ENCODE assay signal across 8 mouse cellular contexts in genomic region chr9:37255889-37256225, GRCm38 (mm10). TPM values are rescaled to one million over a fixed set of nuclear protein-coding genes. Genes with fewer than 3 reads are reported as not detected.
A peak's percentile ranks its signal among the peaks of the same experiment; 100 is the strongest.
DNase-seq lines count a peak whose midpoint lies in the region; ATAC-seq and TF ChIP-seq lines count a peak whose summit lies in the region.

No protein-coding gene starts in this region.

- H3K9me3 ChIP-seq in ES-E14 (ENCODE audit: control insufficient read depth, insufficient read depth, low read depth, low read length), result no peaks in the 10 kb centered on the region
- H3K9me3 ChIP-seq in forebrain, embryonic 15.5 days, result no peaks in the 10 kb centered on the region

- H3K4me2 ChIP-seq in forebrain, embryonic 15.5 days (replicated peaks), result peak overlapping the region; percentile 60

- H3K9ac ChIP-seq in ES-E14 (ENCODE audit: insufficient read depth, low read depth, low read length, poor library complexity, severe bottlenecking), result peak overlapping the region; percentile 28; the same call in 1 of the 2 replicates
- 0 out of 2 replicates have a peak overlapping the region, but pooled peaks have one; percentile 44 for H3K9ac ChIP-seq in forebrain, embryonic 15.5 days (replicated peaks)

- 35% methylated on average over 7 of the region's 7 CpGs for WGBS in forebrain, embryonic 15.5 days

- no peaks in the 10 kb centered on the region for H3K4me1 ChIP-seq in ES-E14 (ENCODE audit: control insufficient read depth in 2 of 2, insufficient read depth in 2 of 2, low read length in 2 of 2, poor library complexity in 1 of 2)
- H3K4me1 ChIP-seq in forebrain, embryonic 15.5 days, result peaks cover 16% of the 10 kb centered on the region

- peak; percentile 69 for ATAC-seq in forebrain, embryonic 15.5 days (replicated peaks)
- ATAC-seq in megakaryocyte, adult 5-6 weeks (ENCODE audit: poor library complexity, severe bottlenecking), result peak; percentile 69

- peak; percentile 36 for DNase-seq in ES-E14 (ENCODE audit: low read depth, low spot score)
- peak; percentile 76 for DNase-seq in adrenal gland, postnatal 14 days
- peak; percentile 28 for DNase-seq in hindlimb bud, embryonic 11.5 days (ENCODE audit: extremely low spot score, low read depth, low spot score)
- DNase-seq in left cerebral cortex, postnatal 14 days (ENCODE audit: low spot score in 2 of 2), result peak; percentile 70 to 73
- DNase-seq in right cerebral cortex, postnatal 14 days, result peak; percentile 72
- DNase-seq in yolk sac, embryonic 10.5 days (ENCODE audit: low spot score), result no peak

- H3K27me3 ChIP-seq in forebrain, embryonic 15.5 days, result no peaks in the 10 kb centered on the region; the same call in 1 of the 2 replicates

- in situ Hi-C loops in ES-E14 (cut with MboI; ENCODE audit: low sequenced_read_pairs in 2 of 2, unreplicated experiment in 2 of 2), result no loop called here

- intact Hi-C loops in left cerebral cortex, postnatal 14 days (cut with DNase I), result loop anchor here (2.0 to 5.0 kb wide), 2 partner anchors 57 to 71 kb away; no protein-coding TSS in a partner anchor

- H3K27ac ChIP-seq in ES-E14 (ENCODE audit: insufficient read depth, low read depth, low read length, poor library complexity, severe bottlenecking), result no peak overlapping the region
- H3K27ac ChIP-seq in forebrain, embryonic 15.5 days (replicated peaks), result peak overlapping the region; percentile 41; the same call in 1 of the 2 replicates

- peak overlapping the region in 1 of 2 experiments; percentile 69; a peak in 1 of 4 replicates for H3K4me3 ChIP-seq in ES-E14 (ENCODE audit: insufficient read depth in 1 of 2, low read depth in 1 of 2, low read length in 2 of 2, poor library complexity in 1 of 2, severe bottlenecking in 1 of 2)
- peak overlapping the region; percentile 32 for H3K4me3 ChIP-seq in forebrain, embryonic 15.5 days

- H3K36me3 ChIP-seq in ES-E14 (ENCODE audit: control insufficient read depth, insufficient read depth, low read length, poor library complexity, severe bottlenecking), result no peaks in the 10 kb centered on the region
- no peaks in the 10 kb centered on the region for H3K36me3 ChIP-seq in forebrain, embryonic 15.5 days

TF ChIP-seq in ES-E14, 5 proteins besides CTCF, POLR2A, EP300 and RAD21:
- no peak for TF ChIP-seq ZNF384 (IDR thresholded peaks at IDR 0.05; ENCODE audit: low read depth, low read length)
- TF ChIP-seq MAFK (IDR thresholded peaks at IDR 0.05; ENCODE audit: insufficient read depth, low read depth, low read length), result no peak
- no peak for TF ChIP-seq ZC3H11A (IDR thresholded peaks at IDR 0.05; ENCODE audit: borderline replicate concordance, low read depth, low read length)
- TF ChIP-seq CHD2 (IDR thresholded peaks at IDR 0.05; ENCODE audit: low read depth, low read length), result no peak
- no peak for TF ChIP-seq HCFC1 (IDR thresholded peaks at IDR 0.05; ENCODE audit: borderline replicate concordance, insufficient read depth, low read length)

RNA-seq across cellular contexts. Expression of gene Slc37a2, which starts 0.3 kb away (rescaled TPM):
- total RNA-seq in ES-E14 (2012; rRNA removed), result 4.1 and 5.8 TPM in 2 replicates
- total RNA-seq in adrenal gland, postnatal 14 days (2021), result 15.8 and 16.9 TPM in 2 replicates
- polyA plus RNA-seq in forebrain, embryonic 15.5 days (2015; fragmentation: Nextera tagmentation; extraction: Ambion mirVana), result 0.97 TPM in 2 replicates
- 1 to 10 TPM; 1.7 to 1.8 TPM for total RNA-seq in left cerebral cortex, postnatal 14 days (2021)
- 2.0 and 2.1 TPM in 2 replicates for total RNA-seq in megakaryocyte, adult 5-6 weeks (2015)
- total RNA-seq in megakaryocyte, adult 5-6 weeks (2017), result 3.1 and 3.8 TPM in 2 replicates

RNA-seq across cellular contexts. Expression of gene Tmem218, which starts 47.8 kb away (rescaled TPM):
- total RNA-seq in ES-E14 (2012; rRNA removed), result 3.3 and 4.9 TPM in 2 replicates
- total RNA-seq in adrenal gland, postnatal 14 days (2021), result 5.7 and 6.3 TPM in 2 replicates
- polyA plus RNA-seq in forebrain, embryonic 15.5 days (2015; fragmentation: Nextera tagmentation; extraction: Ambion mirVana), result 10.4 and 11.1 TPM in 2 replicates
- total RNA-seq in left cerebral cortex, postnatal 14 days (2021), result 10 to 100 TPM; 10.1 to 11.8 TPM
- 2.5 and 2.8 TPM in 2 replicates for total RNA-seq in megakaryocyte, adult 5-6 weeks (2015)
- 0.98 and 1.3 TPM in 2 replicates for total RNA-seq in megakaryocyte, adult 5-6 weeks (2017)
